Mouse (Mus musculus): ENCODE results near the gene Ankrd44. TPM values are rescaled to one million over a fixed set of nuclear protein-coding genes. Genes with fewer than 3 reads are reported as not detected.

The Ankrd44 gene
- total RNA-seq, 2 experiments from 2014 or later: 7.5 to 9.6 TPM

DNA sequence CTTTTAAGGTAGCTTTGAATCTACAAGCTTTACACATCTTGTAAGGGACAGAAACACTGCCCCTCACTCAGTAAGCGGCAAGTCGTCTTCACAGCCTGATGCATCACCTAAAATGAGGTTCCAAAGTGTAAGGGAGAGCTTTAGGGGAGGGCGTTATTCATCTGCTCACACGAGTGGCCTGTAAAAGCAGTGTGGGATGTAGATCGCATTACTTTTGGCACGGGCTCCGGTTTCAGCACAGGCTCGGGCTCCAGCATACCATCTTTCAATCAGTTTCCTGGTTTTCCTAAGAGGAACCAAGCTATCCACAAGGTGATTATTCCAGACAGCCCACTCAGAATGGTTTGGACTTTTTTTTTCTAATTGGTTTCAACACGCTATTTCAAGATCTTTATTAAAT, 74.6 kb downstream of the Ankrd44 start:
- intact Hi-C loops (cut with DNase I): no loop called here
- H3K4me3 ChIP-seq: peak overlapping the region; percentile 11; the same call in 1 of the 2 replicates
- H3K27ac ChIP-seq: no peak overlapping the region
- DNase-seq: peak; percentile 46
- no peak for TF ChIP-seq CTCF (IDR thresholded peaks at IDR 0.05)

DNA sequence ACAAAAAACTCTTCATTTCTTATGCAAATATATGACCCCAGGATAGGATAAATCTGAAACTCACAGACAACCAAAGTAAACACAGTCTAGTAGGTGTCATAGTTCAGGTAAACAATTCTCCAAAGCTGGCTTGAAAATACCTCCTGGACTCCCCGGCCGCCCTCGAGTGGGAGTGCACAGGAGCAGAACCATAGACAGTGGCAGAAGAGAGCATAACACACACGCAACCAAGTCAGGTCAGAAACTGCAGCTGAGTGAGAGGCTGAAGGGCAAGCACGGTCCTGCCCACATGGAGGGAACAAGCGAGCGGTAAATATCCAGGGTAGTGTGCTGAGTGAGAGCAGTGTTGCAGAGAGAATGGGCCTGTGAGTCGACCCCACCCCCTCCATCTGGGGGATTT, 76.1 kb downstream of the Ankrd44 start:
- intact Hi-C loops (cut with DNase I): no loop called here
- TF ChIP-seq CTCF (IDR thresholded peaks at IDR 0.05): no peak

DNA sequence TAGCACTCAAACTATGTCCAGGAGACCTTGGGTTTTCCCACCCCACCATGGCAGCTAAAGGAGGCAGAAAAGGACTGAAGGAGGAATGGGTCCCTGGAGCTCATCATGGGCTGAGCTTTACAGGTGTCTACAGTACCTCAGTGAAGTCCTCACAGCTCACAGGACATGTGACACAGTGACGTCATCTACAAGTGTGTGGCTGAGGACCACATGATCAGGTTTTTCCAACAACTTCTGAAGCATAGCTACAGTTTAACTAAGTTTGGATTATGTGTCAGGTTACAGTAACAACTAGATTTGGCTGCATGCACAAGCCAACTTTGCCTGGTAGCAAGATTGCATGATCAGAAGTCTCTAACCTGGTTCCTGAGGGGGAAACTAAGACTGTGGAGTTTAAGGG, 78.9 kb downstream of the Ankrd44 start:
- Histone ChIP-seq H3K27ac (no peak overlapping the region), H3K4me3 (no peak overlapping the region)
- no peak for DNase-seq
- TF ChIP-seq CTCF (IDR thresholded peaks at IDR 0.05): no peak
- intact Hi-C loops (cut with DNase I): no loop called here

More for the DNA sequence above, 76.1 kb downstream of the Ankrd44 start:
- DNase-seq: no peak
- Histone ChIP-seq H3K27ac (no peak overlapping the region), H3K4me3 (no peak overlapping the region)

DNA sequence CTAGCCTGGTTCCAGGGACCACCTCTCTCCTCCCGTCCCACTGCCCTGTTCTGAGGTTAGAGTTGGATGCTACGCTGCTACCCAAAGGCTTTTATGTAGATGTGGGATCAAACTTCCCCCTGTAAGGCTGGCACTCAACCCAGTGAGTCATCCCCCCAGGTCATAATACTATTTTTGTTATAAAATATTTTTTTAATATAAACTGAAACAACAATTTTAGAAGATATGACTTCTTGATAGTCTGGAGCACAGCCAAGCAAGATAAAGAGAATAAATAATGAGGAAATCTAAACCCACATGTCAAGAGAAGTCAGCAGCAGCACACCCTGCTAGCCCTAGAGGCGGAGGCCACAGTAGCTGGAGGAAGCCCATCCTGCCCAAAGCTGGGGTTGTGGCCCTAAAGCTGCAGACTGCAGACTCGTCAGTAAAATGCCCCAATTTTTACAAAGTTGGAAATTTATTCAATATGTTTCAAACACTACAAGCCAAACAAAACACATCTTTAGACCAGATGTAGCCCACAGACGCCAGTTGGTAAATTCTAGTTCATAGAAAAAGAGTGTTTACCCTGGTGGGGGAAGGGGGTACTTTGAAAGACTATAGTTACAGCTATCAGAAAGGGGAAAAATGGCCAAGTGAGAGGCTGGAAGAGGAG, 79.7 kb downstream of the Ankrd44 start:
- Histone ChIP-seq H3K27ac (no peak overlapping the region), H3K4me3 (no peak overlapping the region)
- no peak for DNase-seq
- intact Hi-C loops (cut with DNase I): no loop called here
- no peak for TF ChIP-seq CTCF (IDR thresholded peaks at IDR 0.05)

DNA sequence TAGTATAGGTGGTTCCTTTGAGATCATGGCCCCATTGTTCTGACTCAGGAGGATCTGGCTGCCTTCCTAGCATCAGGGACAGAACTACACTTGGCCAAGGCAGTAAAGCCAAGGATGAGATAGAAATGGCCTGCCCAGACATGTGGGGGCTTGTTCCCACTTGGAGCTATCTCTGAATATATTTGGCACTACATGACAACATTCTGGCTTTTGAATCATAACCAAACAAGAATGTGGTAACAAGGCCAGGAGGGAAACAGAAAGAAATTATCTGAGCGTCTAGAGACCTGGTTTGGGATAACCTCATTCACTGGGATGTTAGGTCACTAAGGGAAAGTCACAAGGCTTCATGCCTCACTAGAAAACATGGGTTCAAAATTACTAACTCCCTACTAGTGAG, 81.8 kb downstream of the Ankrd44 start:
- DNase-seq: no peak

DNA sequence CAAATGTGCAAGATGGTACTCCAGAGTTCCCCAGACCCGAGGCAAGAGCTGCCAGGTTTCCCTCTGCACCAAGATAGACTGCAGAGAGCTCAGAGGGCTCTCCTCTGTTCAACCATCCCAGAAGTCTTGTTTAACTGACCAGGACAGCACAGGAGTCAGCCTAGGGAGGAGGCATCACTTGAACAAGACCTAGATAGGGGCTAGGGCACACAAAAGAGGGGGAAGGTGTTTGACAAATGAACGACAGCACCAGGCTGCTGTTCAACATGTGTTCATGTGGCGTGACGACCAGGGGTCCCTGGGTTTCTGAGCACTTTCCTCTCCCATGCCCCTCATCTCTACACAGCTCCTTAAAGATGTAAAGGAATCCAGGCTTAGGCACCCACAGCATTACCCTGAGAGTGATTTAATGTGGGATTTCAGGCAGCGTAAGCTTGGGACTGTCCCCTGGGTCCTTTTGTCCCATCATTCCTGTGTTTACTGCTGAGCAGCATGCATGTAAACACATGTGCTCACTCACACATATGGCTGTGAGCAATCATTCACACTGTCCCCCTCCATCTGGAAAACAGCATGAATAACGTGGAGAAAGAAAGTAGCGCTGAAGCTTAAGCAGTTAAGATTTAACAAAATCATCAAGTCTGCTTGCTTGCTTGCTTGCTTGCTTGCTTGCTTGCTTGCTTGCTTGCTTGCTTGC, 83.3 kb downstream of the Ankrd44 start:
- no peak for DNase-seq
- intact Hi-C loops (cut with DNase I): no loop called here
- Histone ChIP-seq H3K27ac (no peak overlapping the region), H3K4me3 (no peak overlapping the region)
- no peak for TF ChIP-seq CTCF (IDR thresholded peaks at IDR 0.05)

More for the DNA sequence above, 81.8 kb downstream of the Ankrd44 start:
- no peak for TF ChIP-seq CTCF (IDR thresholded peaks at IDR 0.05)
- Histone ChIP-seq H3K27ac (no peak overlapping the region), H3K4me3 (no peak overlapping the region)
- intact Hi-C loops (cut with DNase I): no loop called here

DNA sequence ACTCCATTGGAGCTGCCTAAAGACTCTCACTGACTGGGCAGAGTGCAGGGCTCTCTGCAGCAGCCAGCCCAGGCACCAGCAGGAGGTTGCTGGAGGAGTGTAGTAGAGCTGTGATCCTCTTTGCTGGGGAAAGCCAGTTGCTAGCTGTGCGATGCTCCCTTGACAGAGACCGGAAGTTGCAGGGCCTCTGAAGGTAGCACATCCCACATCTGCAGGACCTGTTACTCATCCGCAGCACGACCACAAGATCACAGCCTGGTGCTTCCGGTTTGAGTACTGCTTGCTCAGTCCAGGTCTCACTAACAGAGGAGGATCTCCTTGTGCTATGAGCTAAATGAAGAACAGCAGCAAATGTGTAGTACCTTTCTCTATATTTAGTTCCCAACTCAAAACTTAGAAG, 84.4 kb downstream of the Ankrd44 start:
- Histone ChIP-seq H3K27ac (no peak overlapping the region), H3K4me3 (no peak overlapping the region)
- DNase-seq: no peak
- TF ChIP-seq CTCF (IDR thresholded peaks at IDR 0.05): no peak
- intact Hi-C loops (cut with DNase I): no loop called here

DNA sequence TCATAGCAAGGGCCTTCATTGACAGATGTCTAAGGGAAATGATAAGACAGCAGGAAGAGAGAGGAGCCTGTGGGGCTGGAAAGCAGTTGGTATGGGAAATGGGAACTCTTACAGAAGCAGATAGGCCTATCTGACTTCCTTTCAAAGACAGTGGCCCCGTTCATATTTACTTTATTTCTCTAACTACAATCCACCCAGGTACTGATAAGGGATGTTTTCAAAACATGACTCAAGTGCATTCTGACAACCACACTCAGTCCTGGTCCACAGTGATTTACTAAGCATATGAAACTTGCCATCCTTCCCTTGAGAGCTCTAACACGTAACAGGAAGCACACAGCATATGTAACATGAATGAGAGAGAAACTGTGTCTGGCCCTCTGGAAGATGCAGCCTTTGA, 86.1 kb downstream of the Ankrd44 start:
- Histone ChIP-seq H3K27ac (no peak overlapping the region), H3K4me3 (no peak overlapping the region)
- TF ChIP-seq CTCF (IDR thresholded peaks at IDR 0.05): no peak
- DNase-seq: no peak
- intact Hi-C loops (cut with DNase I): no loop called here

DNA sequence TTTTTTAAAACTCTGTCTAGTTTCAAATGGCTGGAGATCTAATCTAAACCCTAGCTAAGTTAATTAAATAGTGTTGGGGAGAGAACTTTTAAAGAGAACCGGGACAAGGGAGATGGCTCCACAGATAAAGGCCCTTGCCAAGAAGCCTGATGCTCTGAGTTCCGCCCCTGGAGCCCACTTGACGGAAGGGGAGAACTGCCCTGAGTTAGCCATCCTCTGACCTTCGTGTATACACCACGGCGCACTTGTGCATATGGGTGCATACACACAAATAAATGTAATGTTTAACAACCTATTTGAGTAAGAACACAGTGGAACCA, 87.7 kb downstream of the Ankrd44 start:
- TF ChIP-seq CTCF (IDR thresholded peaks at IDR 0.05): no peak
- H3K4me3 ChIP-seq: peak overlapping the region; percentile 56
- DNase-seq: no peak
- intact Hi-C loops (cut with DNase I): no loop called here
- peak overlapping the region; percentile 74 for H3K27ac ChIP-seq

DNA sequence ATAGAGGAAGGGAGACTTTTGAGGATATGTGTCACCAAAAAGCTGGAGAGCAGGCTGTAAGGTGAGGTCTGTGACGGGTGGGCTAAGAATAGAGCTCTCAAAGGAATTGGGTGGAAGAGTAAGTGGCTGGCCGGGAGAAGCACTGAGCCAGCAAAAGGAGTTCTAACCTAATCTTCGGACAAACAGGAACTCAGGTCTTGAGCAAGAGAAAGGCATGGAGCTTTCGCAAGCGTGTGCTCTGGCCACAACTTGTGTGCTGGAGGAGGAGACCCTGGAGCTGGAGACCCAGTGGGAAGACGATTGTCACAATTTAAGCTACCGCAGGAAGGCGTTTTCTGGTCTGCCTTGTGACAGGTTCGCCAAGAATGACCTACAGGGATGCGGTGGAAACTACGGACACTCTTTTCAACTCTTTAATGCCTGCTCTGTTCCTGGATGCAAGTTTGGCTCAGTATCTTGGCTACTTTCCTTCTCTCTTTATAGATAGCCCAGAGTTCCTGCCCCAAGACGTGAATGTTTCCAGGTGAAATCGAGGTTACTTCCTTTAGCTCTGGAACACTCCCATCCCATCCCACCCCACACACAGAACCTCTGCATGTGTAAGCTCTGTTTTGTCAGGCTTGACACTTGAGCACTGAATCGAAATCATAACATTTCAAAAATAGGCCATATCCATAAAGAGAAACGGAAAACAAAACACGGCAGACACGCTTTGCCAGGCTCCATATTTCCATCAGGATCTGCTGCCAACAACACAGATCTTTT, 88.3 kb downstream of the Ankrd44 start:
- TF ChIP-seq CTCF (IDR thresholded peaks at IDR 0.05): no peak
- Histone ChIP-seq H3K4me3 (peak overlapping the region; percentile 56), H3K27ac (peak overlapping the region; percentile 74)
- intact Hi-C loops (cut with DNase I): no loop called here
- DNase-seq: peak; percentile 32

DNA sequence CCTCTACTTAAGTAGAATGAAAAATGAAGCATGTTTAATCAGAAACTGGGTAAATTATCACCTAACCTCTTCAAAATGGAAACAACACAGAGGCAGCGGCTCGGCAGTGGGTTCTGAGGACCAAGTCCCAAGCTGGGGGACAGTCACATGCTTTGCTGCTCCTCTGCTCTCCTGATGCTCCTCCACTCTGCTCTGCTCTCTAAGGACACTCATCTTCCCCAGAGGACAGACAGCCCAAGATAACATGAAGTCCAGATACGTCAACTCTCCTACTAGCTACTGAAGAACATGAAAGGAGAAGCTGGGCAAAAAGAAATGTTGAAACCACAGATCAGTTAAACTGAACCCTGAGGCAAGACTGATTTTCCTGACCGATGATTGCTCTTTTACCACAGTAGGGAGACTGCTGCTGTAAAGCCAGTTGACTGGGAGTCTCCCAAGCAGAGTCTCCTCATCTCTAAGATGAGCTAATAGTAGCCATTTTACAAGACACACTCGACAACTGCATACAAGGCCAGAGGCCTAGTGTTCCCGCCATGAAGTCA, 90.5 kb downstream of the Ankrd44 start:
- DNase-seq: no peak
- Histone ChIP-seq H3K27ac (no peak overlapping the region), H3K4me3 (no peak overlapping the region)
- intact Hi-C loops (cut with DNase I): no loop called here
- no peak for TF ChIP-seq CTCF (IDR thresholded peaks at IDR 0.05)

DNA sequence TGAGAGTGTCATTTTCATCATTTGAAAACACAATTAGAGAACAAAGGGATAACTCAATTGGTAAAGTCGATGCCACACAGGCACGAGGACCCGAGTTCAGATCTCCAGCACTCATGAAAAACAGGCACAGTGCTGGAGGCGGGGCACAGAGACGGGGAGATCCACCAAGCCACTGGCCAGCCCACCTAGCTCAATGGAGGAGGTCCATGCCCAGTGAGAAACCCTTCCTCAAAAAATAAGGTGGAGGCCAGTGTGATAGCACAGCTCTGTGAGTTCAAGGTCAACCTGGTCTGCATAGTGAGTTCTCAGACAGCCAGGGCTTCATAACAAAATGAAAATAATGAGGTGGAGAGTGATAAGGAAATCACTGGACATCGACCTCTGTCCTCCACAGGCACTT, 93.0 kb downstream of the Ankrd44 start:
- H3K27ac ChIP-seq: no peak overlapping the region
- intact Hi-C loops (cut with DNase I): loop anchor here (5.0 kb wide), 2 partner anchors 149 to 166 kb away; no protein-coding TSS in a partner anchor
- H3K4me3 ChIP-seq: no peak overlapping the region
- no peak for TF ChIP-seq CTCF (IDR thresholded peaks at IDR 0.05)
- no peak for DNase-seq

DNA sequence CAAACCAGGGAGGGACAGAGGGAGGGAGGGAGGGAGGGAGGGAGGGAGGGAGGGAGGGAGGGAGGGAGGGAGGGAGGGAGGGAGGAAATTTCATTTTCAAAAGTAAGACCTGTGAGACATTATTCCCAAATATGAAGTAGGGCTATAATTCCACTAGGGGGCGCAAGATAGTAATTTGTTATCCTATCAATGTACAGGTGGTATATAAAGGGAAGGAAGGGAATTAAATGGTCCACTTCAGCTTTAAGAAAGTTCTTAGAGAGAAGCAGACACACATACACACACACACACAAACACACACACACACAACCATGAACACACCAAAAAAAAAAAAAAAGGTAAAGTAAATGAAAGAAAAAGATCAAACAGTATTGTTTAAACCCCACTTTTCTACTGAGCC, 93.4 kb downstream of the Ankrd44 start:
- no peak for DNase-seq
- Histone ChIP-seq H3K27ac (no peak overlapping the region), H3K4me3 (no peak overlapping the region)
- TF ChIP-seq CTCF (IDR thresholded peaks at IDR 0.05): peak; percentile 65
- intact Hi-C loops (cut with DNase I): loop anchor here (5.0 kb wide), 2 partner anchors 150 to 165 kb away; no protein-coding TSS in a partner anchor
